Mouse (Mus musculus) layer of hippocampus, postnatal 25 days (tissue): Measurements from ENCODE around the gene Scrt2. TPM values are rescaled to one million over a fixed set of nuclear protein-coding genes. Genes with fewer than 3 reads are reported as not detected.

Experiments
- DNase-seq, 2 experiments: peaks; one replicate each; pipeline ENCODE4 v3.0.0; 2022; ENCODE audit warnings: mixed read lengths in 2 of 2, low spot score in 1 of 2; ENCODE audit errors: extremely low spot score in 1 of 2
- total RNA-seq, 2 experiments: library from RNA; stranded (reverse); gene quantifications; 2 replicates each; pipeline ENCODE4 v1.2.3; 2021

The Scrt2 gene
- total RNA-seq, 2 experiments from 2014 or later = 21.1 to 23.1 TPM

DNA sequence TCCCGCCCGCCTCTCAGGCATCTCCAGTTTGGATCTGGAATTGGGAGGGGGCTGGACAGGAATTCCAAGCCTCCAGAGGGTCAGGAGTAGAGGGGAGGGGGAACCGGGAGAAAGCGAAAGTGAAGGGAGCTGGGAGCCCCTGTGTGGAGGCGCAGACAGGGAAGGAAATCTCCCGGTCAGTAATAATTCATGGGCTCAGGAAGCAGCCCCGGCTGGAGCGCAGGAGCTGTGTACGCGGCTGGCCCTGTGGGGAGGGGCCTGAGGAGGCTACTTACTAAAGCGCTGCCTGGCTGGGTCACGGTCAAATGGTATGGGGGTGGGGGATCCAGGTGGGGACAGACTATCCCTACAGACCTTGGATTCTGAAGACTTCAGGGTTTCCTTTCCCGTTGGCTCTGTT lies 60.7 kb downstream of the Scrt2 start:
- DNase-seq = no peak

GRCm38 (mm10) chr2:152142571-152142970 lies 61.2 kb downstream of the Scrt2 start:
- DNase-seq = no peak

- DNase-seq = peak in 1 of 2 experiments; percentile 19
These were observed 62.2 kb downstream of the Scrt2 start, which contains the start of gene Tcf15 for GRCm38 (mm10) chr2:152143279-152144157. Gene Tcf15, plus strand, starts transcription at chr2:152143561.

GRCm38 (mm10) chr2:152144158-152144450 lies 62.8 kb downstream of the Scrt2 start:
- DNase-seq = no peak

DNA sequence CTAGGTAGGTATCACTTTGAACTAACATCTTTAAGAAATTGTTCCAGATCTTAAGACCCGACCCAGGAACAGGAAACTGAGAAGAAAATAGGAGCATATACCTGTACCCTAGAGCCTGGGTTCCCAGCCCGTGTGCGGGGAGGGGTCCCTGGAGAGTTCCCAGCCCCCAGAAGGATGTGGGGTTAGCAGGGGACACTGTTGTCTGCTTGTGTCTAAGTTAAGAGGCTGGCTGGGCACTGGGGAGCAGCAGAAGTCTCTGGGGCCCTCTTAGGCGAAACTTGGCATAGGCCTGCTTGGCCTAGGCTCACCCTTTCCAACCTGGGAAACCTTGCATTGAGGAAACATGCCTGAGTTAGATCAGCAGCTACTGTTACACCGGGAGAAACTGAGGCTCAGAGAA lies 63.2 kb downstream of the Scrt2 start:
- no peak for DNase-seq

Other genes with a start within 250 kb of the Scrt2 start
- not detected for gene Rspo4, start 238.6 kb upstream of the Scrt2 start, total RNA-seq
- under 1 TPM; 0.30 to 0.96 TPM for gene Angpt4, start 170.3 kb upstream of the Scrt2 start, total RNA-seq
- 1 to 10 TPM; 7.7 to 8.5 TPM for gene Fam110a, start 101.3 kb upstream of the Scrt2 start, total RNA-seq
- gene Slc52a3, start 85.0 kb upstream of the Scrt2 start, total RNA-seq = 1 to 10 TPM; 2.6 TPM
- 10 to 100 TPM; 67.2 to 75.2 TPM for gene Srxn1, start 24.0 kb downstream of the Scrt2 start, total RNA-seq
- 1 to 10 TPM; 4.3 to 4.7 TPM for gene Tcf15, start 62.0 kb downstream of the Scrt2 start, total RNA-seq
- gene Csnk2a1, start 145.3 kb downstream of the Scrt2 start, total RNA-seq = 10 to 100 TPM; 93.6 to 98.6 TPM
- 10 to 100 TPM; 56.1 to 58.2 TPM for gene Tbc1d20, start 212.3 kb downstream of the Scrt2 start, total RNA-seq